Mouse (Mus musculus): ENCODE data around the gene Kirrel3.

The Kirrel3 gene

GRCm38 (mm10) chr9:34953420-34953819 is 467.7 kb downstream of the Kirrel3 start:
- DNase-seq (ENCODE audit: low spot score): peak; percentile 43

GRCm38 (mm10) chr9:34954212-34954611 is 468.5 kb downstream of the Kirrel3 start:
- DNase-seq (ENCODE audit: low spot score): peak; percentile 43

- no peak for DNase-seq (ENCODE audit: low spot score)
Measured at GRCm38 (mm10) chr9:34956512-34956911, 470.8 kb downstream of the Kirrel3 start.

- no peak for DNase-seq (ENCODE audit: low spot score)
Measured at GRCm38 (mm10) chr9:34957691-34958090, 472.0 kb downstream of the Kirrel3 start.

GRCm38 (mm10) chr9:34958183-34958830 is 472.6 kb downstream of the Kirrel3 start:
- DNase-seq (ENCODE audit: low spot score): no peak

- DNase-seq (ENCODE audit: low spot score): peak; percentile 20
Measured at GRCm38 (mm10) chr9:34960736-34961135, 475.0 kb downstream of the Kirrel3 start.

GRCm38 (mm10) chr9:34961171-34961570 is 475.5 kb downstream of the Kirrel3 start:
- DNase-seq (ENCODE audit: low spot score): no peak

- no peak for DNase-seq (ENCODE audit: low spot score)
Measured at GRCm38 (mm10) chr9:34962251-34962650, 476.6 kb downstream of the Kirrel3 start.

- DNase-seq (ENCODE audit: low spot score): no peak
Measured at GRCm38 (mm10) chr9:34963593-34963992, 477.9 kb downstream of the Kirrel3 start.

- no peak for DNase-seq (ENCODE audit: low spot score)
Measured at GRCm38 (mm10) chr9:34964172-34965040, 478.7 kb downstream of the Kirrel3 start.

- DNase-seq (ENCODE audit: low spot score): peak; percentile 24
Measured at GRCm38 (mm10) chr9:34965041-34965415, 479.3 kb downstream of the Kirrel3 start.

GRCm38 (mm10) chr9:34967772-34968171 is 482.1 kb downstream of the Kirrel3 start:
- DNase-seq (ENCODE audit: low spot score): no peak

GRCm38 (mm10) chr9:34969881-34970490 is 484.3 kb downstream of the Kirrel3 start:
- DNase-seq (ENCODE audit: low spot score): no peak

GRCm38 (mm10) chr9:34974326-34974725 is 488.6 kb downstream of the Kirrel3 start:
- no peak for DNase-seq (ENCODE audit: low spot score)

GRCm38 (mm10) chr9:34975245-34975644 is 489.6 kb downstream of the Kirrel3 start:
- DNase-seq (ENCODE audit: low spot score): no peak

- DNase-seq (ENCODE audit: low spot score): no peak
Measured at GRCm38 (mm10) chr9:34976596-34977462, 491.1 kb downstream of the Kirrel3 start.

- DNase-seq (ENCODE audit: low spot score): no peak
Measured at GRCm38 (mm10) chr9:34977700-34978099, 492.0 kb downstream of the Kirrel3 start.

- DNase-seq (ENCODE audit: low spot score): peak; percentile 23
Measured at GRCm38 (mm10) chr9:34978229-34978628, 492.5 kb downstream of the Kirrel3 start.

GRCm38 (mm10) chr9:34980516-34981265 is 495.0 kb downstream of the Kirrel3 start:
- no peak for DNase-seq (ENCODE audit: low spot score)

- peak; percentile 29 for DNase-seq (ENCODE audit: low spot score)
Measured at GRCm38 (mm10) chr9:34983513-34984462, 498.1 kb downstream of the Kirrel3 start.
